ENCODE assay signal across 18 mouse cellular contexts in genomic region chr8:77121571-77121890, GRCm38 (mm10).
DNase-seq lines count a peak whose midpoint lies in the region; ATAC-seq and TF ChIP-seq lines count a peak whose summit lies in the region.
"Had no signal": no experiment of that assay in that cellular context is flagged by ENCODE, and none has a peak within 500 bp of the region (broad histone marks: within the 10 kb centered on the region; RNA-seq: fewer than 3 reads in every experiment).

No protein-coding gene starts in this region.

- H3K27ac ChIP-seq in layer of hippocampus, adult 2 months: peak overlapping the region; percentile 88
- 0 out of 2 replicates have a peak overlapping the region, but pooled peaks have one; percentile 37 for H3K27ac ChIP-seq in olfactory bulb, adult 2 months (ENCODE audit: insufficient read depth, low read depth, low read length)
- H3K27ac ChIP-seq in forebrain, embryonic 13.5 days: no peak overlapping the region
- no peak overlapping the region for H3K27ac ChIP-seq in forebrain, postnatal 0 days (ENCODE audit: low read depth, low read length)
- H3K27ac ChIP-seq: embryonic facial prominence, embryonic 15.5 days had no signal

- no peak overlapping the region for H3K9ac ChIP-seq in forebrain, embryonic 13.5 days
- H3K9ac ChIP-seq in forebrain, postnatal 0 days: no peak overlapping the region
- H3K9ac ChIP-seq: embryonic facial prominence, embryonic 15.5 days; heart, embryonic 15.5 days had no signal

- DNase-seq in gastrocnemius, postnatal 25 days: peak; percentile 19
- no peak for DNase-seq in gastrocnemius, adult 18-20 months (ENCODE audit: low spot score)
- no peak for DNase-seq in layer of hippocampus, adult 2 months (ENCODE audit: low spot score in 2 of 2)
- DNase-seq in layer of hippocampus, adult 11-12 months (ENCODE audit: low spot score): no peak
- DNase-seq in cerebellum, postnatal 25 days: peak; percentile 6 to 22
- DNase-seq in forebrain, postnatal 0 days: no peak
- DNase-seq: adrenal gland, postnatal 36 days; B cell, adult 2 months; lung, adult 2 months; right cerebral cortex, adult 18-20 months; thymus, adult 18-20 months had no signal

- no peaks in the 10 kb centered on the region for H3K9me3 ChIP-seq in forebrain, embryonic 13.5 days (replicated peaks)
- H3K9me3 ChIP-seq in forebrain, postnatal 0 days (ENCODE audit: low read length): no peaks in the 10 kb centered on the region
- H3K9me3 ChIP-seq: embryonic facial prominence, embryonic 15.5 days; heart, embryonic 15.5 days had no signal

- no peaks in the 10 kb centered on the region for H3K36me3 ChIP-seq in forebrain, embryonic 13.5 days (ENCODE audit: poor library complexity, severe bottlenecking)
- no peaks in the 10 kb centered on the region for H3K36me3 ChIP-seq in forebrain, postnatal 0 days (ENCODE audit: insufficient read depth)
- H3K36me3 ChIP-seq: embryonic facial prominence, embryonic 15.5 days; heart, embryonic 15.5 days had no signal

- 50% methylated on average over 1 of the region's 1 CpGs for WGBS in olfactory bulb, adult 2 months
- 41% methylated on average over 1 of the region's 1 CpGs for WGBS in forebrain, embryonic 13.5 days
- WGBS in forebrain, postnatal 0 days: 39% methylated on average over 1 of the region's 1 CpGs

- H3K4me1 ChIP-seq in olfactory bulb, adult 2 months (ENCODE audit: control insufficient read depth, insufficient read depth, low read length): peaks cover 6% of the 10 kb centered on the region
- no peaks in the 10 kb centered on the region for H3K4me1 ChIP-seq in forebrain, embryonic 13.5 days
- no peaks in the 10 kb centered on the region for H3K4me1 ChIP-seq in forebrain, postnatal 0 days (ENCODE audit: insufficient read depth)
- H3K4me1 ChIP-seq: embryonic facial prominence, embryonic 15.5 days had no signal

- ATAC-seq in forebrain, embryonic 13.5 days: no peak
- ATAC-seq in forebrain, postnatal 0 days: no peak
- ATAC-seq: forebrain, embryonic 16.5 days; inflammation-experienced regulatory T-cells, adult 6 months; midbrain, embryonic 16.5 days had no signal

- TF ChIP-seq POLR2A in olfactory bulb, adult 2 months (IDR thresholded peaks at IDR 0.05; ENCODE audit: insufficient read depth, low read depth, low read length): no peak

- TF ChIP-seq CTCF in layer of hippocampus, adult 2 months (conservative IDR thresholded peaks at IDR 0.05): no peak
- TF ChIP-seq CTCF in olfactory bulb, adult 2 months (IDR thresholded peaks at IDR 0.05; ENCODE audit: insufficient read depth, low read depth, low read length): no peak
- TF ChIP-seq CTCF in forebrain, postnatal 0 days (IDR thresholded peaks at IDR 0.05; ENCODE audit: low read depth): no peak

- H3K4me3 ChIP-seq in layer of hippocampus, adult 2 months: no peak overlapping the region; the same call in 1 of the 2 replicates
- no peak overlapping the region for H3K4me3 ChIP-seq in olfactory bulb, adult 2 months (ENCODE audit: insufficient read depth, low read depth, low read length)
- H3K4me3 ChIP-seq in forebrain, embryonic 13.5 days: no peak overlapping the region
- H3K4me3 ChIP-seq in forebrain, postnatal 0 days (ENCODE audit: low read depth, low read length): no peak overlapping the region
- H3K4me3 ChIP-seq: embryonic facial prominence, embryonic 15.5 days; heart, embryonic 15.5 days had no signal

- H3K4me2 ChIP-seq in forebrain, embryonic 13.5 days: no peak overlapping the region
- no peak overlapping the region for H3K4me2 ChIP-seq in forebrain, postnatal 0 days (ENCODE audit: low read depth)
- H3K4me2 ChIP-seq: embryonic facial prominence, embryonic 15.5 days; heart, embryonic 15.5 days had no signal

- no peaks in the 10 kb centered on the region for H3K27me3 ChIP-seq in forebrain, embryonic 13.5 days
- H3K27me3 ChIP-seq in forebrain, postnatal 0 days (ENCODE audit: insufficient read depth, low read length): no peaks in the 10 kb centered on the region
- H3K27me3 ChIP-seq: embryonic facial prominence, embryonic 15.5 days; heart, embryonic 15.5 days had no signal

Comparison
In these comparisons a context has a peak if more than half of its experiments do, and no peak if none do; other contexts are left out.
1. DNase-seq: peak in gastrocnemius, postnatal 25 days (single experiment) and cerebellum, postnatal 25 days (2 of 2); none in gastrocnemius, adult 18-20 months (single experiment), layer of hippocampus, adult 2 months (0 of 2), layer of hippocampus, adult 11-12 months (single experiment) and forebrain, postnatal 0 days (single experiment).
2. H3K27ac ChIP-seq: peak in layer of hippocampus, adult 2 months (single experiment) and olfactory bulb, adult 2 months (single experiment); none in forebrain, embryonic 13.5 days (single experiment) and forebrain, postnatal 0 days (single experiment).